Mouse (Mus musculus) E14TG2a.4 (cell line): ENCODE measurements around the gene Ifrd2.

ENCODE experiments used
- H3K27me3 ChIP-seq: 2 replicates; pipeline ENCODE4 v1.6.1; 2014; ENCODE audit warnings: low read length, control low read depth; ENCODE audit not compliant: insufficient read depth
- H3K36me3 ChIP-seq: 2 replicates; pipeline ENCODE4 v1.6.1; 2014; ENCODE audit warnings: low read length, control low read depth; ENCODE audit not compliant: insufficient read depth
- H3K4me1 ChIP-seq: replicated peaks from 2 replicates; pipeline ENCODE4 v1.6.1; 2014; ENCODE audit warnings: low read depth, low read length, control low read depth
- H3K4me3 ChIP-seq: replicated peaks from 2 replicates; pipeline ENCODE4 v1.5.1; 2014; ENCODE audit warnings: mild to moderate bottlenecking, low read length
- H3K9me3 ChIP-seq: 2 replicates; pipeline ENCODE4 v1.6.1; 2014; ENCODE audit warnings: low read length, control low read depth
- CTCF ChIP-seq: conservative IDR thresholded peaks from 2 replicates; pipeline ENCODE4 v1.5.1; 2014; ENCODE audit warnings: low read length
- NANOG ChIP-seq: IDR thresholded peaks from 2 replicates; pipeline ENCODE4 v1.6.1; 2014; ENCODE audit warnings: borderline replicate concordance, low read length, mixed read lengths
- POU5F1 ChIP-seq: IDR thresholded peaks from 2 replicates; pipeline ENCODE4 v1.6.1; 2014; ENCODE audit warnings: low read length, borderline replicate concordance

The Ifrd2 gene

GRCm38 (mm10) chr9:107596619-107597569, 9.5 kb downstream of the Ifrd2 start:
- Histone ChIP-seq H3K9me3 (no peaks in the 10 kb centered on the region), H3K4me3 (no peak overlapping the region), H3K27me3 (peaks cover 67% of the 10 kb centered on the region), H3K36me3 (peaks cover 39% of the 10 kb centered on the region), H3K4me1 (peaks cover 69% of the 10 kb centered on the region)
- no peak for TF ChIP-seq CTCF
- no peak for TF ChIP-seq POU5F1
- TF ChIP-seq NANOG: no peak

DNA sequence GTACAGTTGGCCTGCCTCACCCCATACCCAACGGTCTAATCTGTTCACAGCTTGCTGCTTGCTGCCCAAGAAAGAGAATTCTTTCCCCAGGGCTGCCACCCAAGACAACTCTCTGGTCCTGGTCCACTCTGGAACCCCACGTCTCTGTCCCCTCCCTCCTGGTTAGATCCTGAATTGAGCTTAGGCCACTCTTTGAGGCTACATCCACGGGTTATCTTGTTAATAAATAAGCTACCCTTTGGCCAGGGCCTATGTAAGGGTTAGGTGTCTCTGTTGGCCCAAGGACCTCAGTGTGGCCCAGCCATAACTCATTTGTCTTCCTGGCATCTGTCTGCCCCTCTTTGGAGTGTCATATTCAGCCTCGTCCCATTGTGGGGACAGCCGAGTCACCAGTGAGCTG, 10.9 kb downstream of the Ifrd2 start:
- Histone ChIP-seq H3K36me3 (peaks cover 24% of the 10 kb centered on the region), H3K27me3 (peaks cover 77% of the 10 kb centered on the region), H3K9me3 (no peaks in the 10 kb centered on the region), H3K4me3 (peak overlapping the region; percentile 72), H3K4me1 (peaks cover 68% of the 10 kb centered on the region)
- no peak for TF ChIP-seq NANOG
- TF ChIP-seq POU5F1: no peak
- no peak for TF ChIP-seq CTCF

GRCm38 (mm10) chr9:107599433-107599832, 12.0 kb downstream of the Ifrd2 start:
- Histone ChIP-seq H3K4me1 (peaks cover 67% of the 10 kb centered on the region), H3K27me3 (peaks cover 87% of the 10 kb centered on the region), H3K9me3 (no peaks in the 10 kb centered on the region), H3K4me3 (peak overlapping the region; percentile 72), H3K36me3 (peaks cover 15% of the 10 kb centered on the region)
- TF ChIP-seq CTCF (no peak), NANOG (no peak), POU5F1 (no peak)

DNA sequence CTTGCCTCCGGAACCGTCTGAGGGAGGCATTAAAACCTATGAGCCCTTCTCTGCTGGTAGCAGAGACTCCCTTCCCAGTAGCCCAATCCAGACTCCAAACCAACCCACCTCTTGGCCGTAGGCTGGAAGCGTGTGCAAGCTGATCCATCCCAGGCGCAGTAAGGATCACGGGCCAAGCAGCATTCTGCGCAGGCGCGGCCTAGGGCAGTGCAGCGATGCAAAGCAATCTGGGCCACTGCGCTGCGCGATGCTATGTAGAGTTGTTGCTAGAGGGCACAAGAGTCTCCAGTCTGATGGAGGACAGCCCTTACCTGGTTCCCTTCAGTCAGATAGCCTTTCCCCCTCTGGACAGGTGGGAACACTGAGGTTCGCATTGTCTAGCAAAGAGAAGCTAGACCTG, 12.4 kb downstream of the Ifrd2 start:
- H3K4me3 ChIP-seq: peak overlapping the region; percentile 72
- peaks cover 90% of the 10 kb centered on the region for H3K27me3 ChIP-seq
- H3K9me3 ChIP-seq: no peaks in the 10 kb centered on the region
- peaks cover 10% of the 10 kb centered on the region for H3K36me3 ChIP-seq
- TF ChIP-seq NANOG: no peak
- H3K4me1 ChIP-seq: peaks cover 67% of the 10 kb centered on the region

GRCm38 (mm10) chr9:107600745-107601144, 13.3 kb downstream of the Ifrd2 start:
- TF ChIP-seq NANOG: no peak
- TF ChIP-seq POU5F1: no peak
- peak; percentile 36 for TF ChIP-seq CTCF
- Histone ChIP-seq H3K4me3 (no peak overlapping the region), H3K27me3 (peaks cover 94% of the 10 kb centered on the region), H3K4me1 (peaks cover 71% of the 10 kb centered on the region), H3K36me3 (peaks cover 4% of the 10 kb centered on the region; the same call in 1 of the 2 replicates), H3K9me3 (no peaks in the 10 kb centered on the region)

DNA sequence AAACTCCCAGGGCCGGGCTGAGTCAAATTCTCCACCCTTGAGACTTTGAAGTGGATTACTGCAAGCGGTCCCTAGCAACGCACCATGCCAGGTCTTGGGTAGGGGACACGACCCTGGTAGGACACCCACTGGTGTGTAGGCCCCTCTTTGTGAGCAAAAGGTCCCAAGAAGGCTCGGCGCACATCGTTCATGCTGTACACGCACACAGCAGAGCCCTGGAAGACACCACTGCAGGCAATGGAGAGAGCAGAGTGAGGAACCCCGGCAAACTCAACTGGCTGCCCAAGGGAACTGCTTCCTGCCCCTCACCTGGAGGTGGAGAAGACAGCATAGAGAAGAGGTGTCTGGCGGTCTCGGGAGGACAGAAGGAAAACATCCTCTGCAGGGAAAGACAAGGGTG, 13.8 kb downstream of the Ifrd2 start:
- no peak overlapping the region for H3K4me3 ChIP-seq
- no peaks in the 10 kb centered on the region for H3K9me3 ChIP-seq
- H3K36me3 ChIP-seq: no peaks in the 10 kb centered on the region; the same call in 1 of the 2 replicates
- peaks cover 76% of the 10 kb centered on the region for H3K4me1 ChIP-seq
- peaks cover 94% of the 10 kb centered on the region for H3K27me3 ChIP-seq
- TF ChIP-seq CTCF: no peak
- no peak for TF ChIP-seq POU5F1
- TF ChIP-seq NANOG: no peak

DNA sequence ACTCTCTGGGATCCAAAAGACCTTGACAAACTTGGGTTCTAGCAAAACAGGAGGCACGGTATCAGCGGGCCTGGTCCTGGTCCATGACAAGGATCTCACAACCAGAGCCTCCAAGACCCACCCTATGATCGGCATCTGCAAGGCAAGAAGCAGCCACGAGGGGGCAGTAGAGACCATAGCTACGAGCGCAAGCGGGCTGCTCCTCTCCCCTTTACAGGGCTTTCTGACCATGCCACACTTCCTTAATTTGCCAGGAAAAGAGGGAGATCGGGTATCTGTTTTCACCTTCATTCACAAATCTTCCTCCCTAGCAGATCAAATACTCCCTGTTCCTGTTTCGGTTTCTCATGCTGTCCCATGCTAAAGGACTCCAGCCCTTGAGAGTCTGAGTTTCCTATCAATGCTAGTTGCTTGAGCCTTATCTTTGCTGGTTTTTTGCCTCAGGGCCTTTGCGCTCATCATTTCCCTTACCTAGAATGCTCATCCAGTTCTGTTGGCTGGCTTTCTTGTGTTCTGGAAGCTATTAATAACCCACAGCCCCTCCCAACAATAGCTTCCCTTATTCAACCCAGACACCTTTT, 14.7 kb downstream of the Ifrd2 start:
- TF ChIP-seq NANOG (no peak), POU5F1 (no peak), CTCF (peak; percentile 94)
- H3K4me1 ChIP-seq: peaks cover 85% of the 10 kb centered on the region
- no peaks in the 10 kb centered on the region for H3K36me3 ChIP-seq
- peaks cover 93% of the 10 kb centered on the region for H3K27me3 ChIP-seq
- no peaks in the 10 kb centered on the region for H3K9me3 ChIP-seq
- no peak overlapping the region for H3K4me3 ChIP-seq

GRCm38 (mm10) chr9:107603251-107603650, 15.8 kb downstream of the Ifrd2 start:
- Histone ChIP-seq H3K9me3 (no peaks in the 10 kb centered on the region), H3K36me3 (no peaks in the 10 kb centered on the region), H3K4me3 (no peak overlapping the region), H3K27me3 (peaks cover 91% of the 10 kb centered on the region), H3K4me1 (peaks cover 94% of the 10 kb centered on the region)
- TF ChIP-seq NANOG (no peak), POU5F1 (no peak), CTCF (no peak)
